Mouse (Mus musculus) stomach, embryonic 14.5 days (tissue): ENCODE data around the gene Vmn1r13. TPM values are rescaled to one million over a fixed set of nuclear protein-coding genes. Genes with fewer than 3 reads are reported as not detected.
"Not testable (repeated sequence)": the region's sequence is repeated elsewhere in the genome, so short reads cannot be mapped to it uniquely, and the experiment has no call there.

Experiments
- ATAC-seq: fragments of 200-750 bp; cut with Nextera tagmentation; 2 replicates; pipeline ENCODE4 v1.8.0; 2017; ENCODE audit warnings: low read depth, moderate TSS enrichment; ENCODE audit not compliant: insufficient number of reproducible peaks, insufficient read depth, low FRiP score
- H3K27ac ChIP-seq: fragments of 300-500 bp; sonication (generic); 2 replicates; pipeline ENCODE4 v1.5.1; 2014; ENCODE audit warnings: mild to moderate bottlenecking, low read length, moderate library complexity, mixed read lengths
- H3K27me3 ChIP-seq: fragments of 300-500 bp; sonication (generic); 2 replicates; pipeline ENCODE4 v1.6.1; 2014; ENCODE audit warnings: low read length, control low read depth, mixed read lengths; ENCODE audit not compliant: control insufficient read depth, insufficient read depth
- H3K36me3 ChIP-seq: fragments of 300-500 bp; sonication (generic); 2 replicates; pipeline ENCODE4 v1.6.1; 2014; ENCODE audit warnings: mild to moderate bottlenecking, control low read depth, low read length, moderate library complexity, mixed read lengths; ENCODE audit not compliant: control insufficient read depth, insufficient read depth
- H3K4me1 ChIP-seq: fragments of 300-500 bp; sonication (generic); 2 replicates; pipeline ENCODE4 v1.6.1; 2014; ENCODE audit warnings: low read length, control low read depth, mixed read lengths; ENCODE audit not compliant: control insufficient read depth, insufficient read depth
- H3K4me2 ChIP-seq: fragments of 300-500 bp; sonication (generic); replicated peaks from 2 replicates; pipeline ENCODE4 v1.6.1; 2014; ENCODE audit warnings: low read depth, low read length, control low read depth
- H3K4me3 ChIP-seq: fragments of 300-500 bp; sonication (generic); 2 replicates; pipeline ENCODE4 v1.5.1; 2014; ENCODE audit warnings: low read depth, low read length, control low read depth
- H3K9ac ChIP-seq: fragments of 300-500 bp; sonication (generic); replicated peaks from 2 replicates; pipeline ENCODE4 v1.6.1; 2014; ENCODE audit warnings: low read depth, mild to moderate bottlenecking, control low read depth, low read length, moderate library complexity, mixed read lengths
- H3K9me3 ChIP-seq: fragments of 300-500 bp; sonication (generic); 2 replicates; pipeline ENCODE4 v1.6.1; 2016; ENCODE audit warnings: low read depth, low read length, control low read depth; ENCODE audit not compliant: control insufficient read depth
- WGBS: fragments of 180-500 bp; shearing (Covaris S2); extraction: QIAGEN DNeasy Blood & Tissue Kit; methylation state at CpG from one replicate; pipeline ENCODE4 v1.1.7; 2014; 5-methylcytosine and 5-hydroxymethylcytosine counted together
- polyA plus RNA-seq: library from polyadenylated mRNA; unstranded; fragments of >200 nt; fragmentation: Nextera tagmentation; extraction: Ambion mirVana; gene quantifications from 2 replicates; pipeline ENCODE4 v1.2.1, GENCODE M21; 2014

Vmn1r13 gene
- not detected in 2 replicates for polyA plus RNA-seq

DNA sequence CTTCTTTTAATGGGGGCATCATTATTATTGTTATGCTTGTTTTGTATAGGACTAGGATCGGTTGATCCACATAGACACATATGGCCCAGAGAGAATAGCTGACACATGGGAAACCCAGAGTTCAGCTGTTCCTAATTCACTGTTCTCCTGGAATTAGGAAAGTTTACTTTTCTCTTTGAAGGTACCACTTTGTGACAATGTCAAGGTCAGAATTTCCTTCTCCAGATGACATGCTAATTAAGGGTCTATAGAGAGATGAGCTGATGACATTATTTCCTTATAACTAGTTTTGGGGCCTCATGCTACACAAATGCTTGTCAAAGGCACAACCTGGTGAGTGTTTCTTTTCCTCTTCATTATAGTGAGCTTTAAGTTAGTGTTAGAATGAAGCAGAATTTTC is at the start of gene Vmn1r13:
TSS of gene Vmn1r13 (plus strand) at position 301 of the 400 bp plus-strand sequence.
- H3K36me3 ChIP-seq, H3K4me3 ChIP-seq: not testable (repeated sequence)
- 83% methylated on average over 1 of the region's 1 CpGs for whole genome bisulfite sequencing

DNA sequence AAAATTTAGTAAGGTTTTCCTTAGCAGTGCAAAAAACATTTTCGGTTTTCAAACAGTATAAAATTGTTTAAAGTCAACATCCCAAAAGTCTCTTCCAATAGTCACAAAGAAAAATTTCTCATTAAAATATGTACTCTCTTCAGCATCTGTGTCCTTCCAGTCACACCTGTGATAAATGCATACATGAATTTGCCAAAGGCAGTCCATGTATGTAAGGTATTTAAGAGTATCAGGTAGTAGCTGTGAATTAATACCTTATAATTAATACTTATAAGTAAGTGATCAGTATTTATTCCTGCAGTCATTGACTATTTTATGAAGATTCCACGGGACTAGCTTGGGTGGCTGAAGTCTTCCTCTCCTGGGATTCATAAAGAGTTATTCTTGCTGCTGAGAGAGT is 46.5 kb upstream of the Vmn1r13 start, which contains the start of gene Vmn1r12:
TSS of gene Vmn1r12 (plus strand) at position 301 of the 400 bp plus-strand sequence.
- 86% methylated on average over 2 of the region's 2 CpGs for WGBS
- Histone ChIP-seq H3K4me1 (no peaks in the 10 kb centered on the region), H3K27me3 (no peaks in the 10 kb centered on the region), H3K9me3 (no peaks in the 10 kb centered on the region), H3K9ac (no peak within 1 kb of the TSS), H3K36me3 (no peaks in the 10 kb centered on the region), H3K4me2 (no peak within 1 kb of the TSS), H3K27ac (no peak within 1 kb of the TSS), H3K4me3 (no peak within 1 kb of the TSS)
- ATAC-seq, result no peak

More for the DNA sequence above, at the start of gene Vmn1r13:
- H3K4me2 ChIP-seq, H3K27me3 ChIP-seq, H3K9ac ChIP-seq, H3K4me1 ChIP-seq, H3K9me3 ChIP-seq, H3K27ac ChIP-seq, ATAC-seq: not testable (repeated sequence)

DNA sequence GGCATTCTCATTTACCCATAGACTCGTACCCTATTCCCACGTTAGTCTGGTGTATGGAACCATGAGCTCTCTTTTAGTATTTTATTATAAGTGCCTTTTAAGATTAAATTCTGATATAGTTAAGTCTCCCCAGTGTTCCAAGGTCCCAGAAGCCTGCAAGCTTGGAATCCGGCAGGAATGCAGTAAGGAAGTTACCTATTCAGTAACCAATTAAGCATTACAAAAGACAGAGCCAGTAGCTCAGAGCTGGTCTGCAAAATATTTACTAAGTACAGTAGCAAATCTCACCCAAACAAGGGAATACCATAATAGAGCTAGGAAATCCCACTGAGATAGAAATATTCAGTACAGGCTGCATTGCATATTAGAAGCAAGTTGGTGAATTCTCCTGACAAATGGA is 13.1 kb upstream of the Vmn1r13 start:
- ATAC-seq, H3K4me1 ChIP-seq, H3K4me2 ChIP-seq, H3K27ac ChIP-seq, H3K36me3 ChIP-seq, H3K27me3 ChIP-seq, H3K4me3 ChIP-seq, H3K9me3 ChIP-seq, H3K9ac ChIP-seq: not testable (repeated sequence)
- WGBS, result 47% methylated on average over 3 of the region's 3 CpGs

DNA sequence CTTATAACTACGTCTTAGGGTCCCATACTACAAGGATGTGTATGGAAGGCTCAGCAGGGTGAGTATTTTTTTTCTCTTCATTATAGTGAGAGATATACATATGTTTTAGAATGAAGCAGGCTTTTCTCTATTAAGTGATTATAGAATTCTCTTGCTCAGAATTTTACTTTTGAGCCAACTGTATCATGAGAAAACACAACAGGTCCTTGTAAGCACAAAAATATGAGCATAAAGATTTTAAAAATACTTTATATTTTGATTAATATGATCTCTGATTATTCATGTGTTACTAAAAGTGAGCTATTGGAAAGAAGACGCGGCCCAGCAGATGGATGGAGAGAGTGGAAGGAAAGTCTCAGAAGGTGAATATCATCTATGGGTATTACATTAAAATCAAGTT is 28.3 kb downstream of the Vmn1r13 start, which contains the start of gene Vmn1r14:
TSS of gene Vmn1r14 (plus strand) at position 301 of the 400 bp plus-strand sequence.
- Histone ChIP-seq H3K9ac (no peak within 1 kb of the TSS), H3K4me2 (no peak within 1 kb of the TSS), H3K9me3 (no peaks in the 10 kb centered on the region), H3K4me1 (no peaks in the 10 kb centered on the region), H3K4me3 (no peak within 1 kb of the TSS), H3K27me3 (no peaks in the 10 kb centered on the region), H3K36me3 (no peaks in the 10 kb centered on the region), H3K27ac (no peak within 1 kb of the TSS)
- no peak for ATAC-seq
- 86% methylated on average over 3 of the region's 3 CpGs for WGBS

DNA sequence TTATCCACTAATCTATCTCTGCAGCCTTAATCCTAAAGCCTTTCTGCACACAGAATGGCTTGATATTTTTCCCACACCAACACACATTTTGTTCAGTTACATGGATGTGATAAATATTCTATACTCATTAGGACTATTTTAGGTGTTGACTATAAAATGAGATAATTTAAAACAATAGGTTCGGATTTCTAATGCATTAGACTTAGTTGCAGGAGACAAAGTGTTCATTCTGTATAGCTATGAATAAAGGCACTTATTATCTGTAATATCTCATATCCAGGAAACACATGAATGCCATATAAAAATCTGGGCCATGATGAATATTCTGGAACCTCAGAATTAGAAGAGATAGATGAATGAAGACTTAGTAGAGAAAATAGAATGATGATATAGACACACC is 54.6 kb downstream of the Vmn1r13 start, which contains the start of gene Vmn1r15:
TSS of gene Vmn1r15 (plus strand) at position 301 of the 400 bp plus-strand sequence.
- 73% methylated on average over 1 of the region's 1 CpGs for WGBS
- Histone ChIP-seq H3K36me3 (no peaks in the 10 kb centered on the region), H3K27me3 (no peaks in the 10 kb centered on the region), H3K9ac (no peak within 1 kb of the TSS), H3K4me3 (no peak within 1 kb of the TSS), H3K27ac (no peak within 1 kb of the TSS), H3K4me1 (no peaks in the 10 kb centered on the region), H3K9me3 (no peaks in the 10 kb centered on the region), H3K4me2 (no peak within 1 kb of the TSS)
- ATAC-seq, result no peak

DNA sequence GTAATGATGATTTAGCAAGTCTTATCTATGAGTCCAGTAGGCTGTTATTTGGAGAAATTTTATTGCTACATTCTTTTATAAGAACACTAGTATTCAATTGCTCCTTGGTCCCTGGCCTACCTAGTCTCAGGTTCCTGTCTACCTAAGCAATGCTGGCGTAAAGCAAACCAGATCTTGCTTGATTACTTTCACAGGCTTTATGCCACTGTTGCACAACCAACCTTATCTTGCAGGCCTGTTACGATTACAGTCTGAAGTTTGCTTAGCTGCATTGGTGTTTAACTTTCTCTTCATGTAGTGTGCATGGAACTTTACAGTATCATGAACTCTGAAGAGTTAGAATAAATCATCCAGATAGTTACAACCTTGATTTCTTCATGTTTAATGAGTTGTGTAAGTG is 57.9 kb downstream of the Vmn1r13 start:
- no peak overlapping the region for H3K4me2 ChIP-seq
- H3K4me1 ChIP-seq, result no peaks in the 10 kb centered on the region
- no peak overlapping the region for H3K27ac ChIP-seq
- no peaks in the 10 kb centered on the region for H3K9me3 ChIP-seq
- H3K27me3 ChIP-seq, result no peaks in the 10 kb centered on the region
- H3K4me3 ChIP-seq, result no peak overlapping the region
- H3K36me3 ChIP-seq, result no peaks in the 10 kb centered on the region
- WGBS, result 74% methylated on average over 2 of the region's 2 CpGs
- ATAC-seq, result peak; percentile 65; the same call in 1 of the 2 replicates
- H3K9ac ChIP-seq, result no peak overlapping the region

Other genes starting within 250 kb of the Vmn1r13 start
- not detected in 2 replicates for gene Vmn1r5, start 233.0 kb upstream of the Vmn1r13 start, polyA plus RNA-seq
- not detected in 2 replicates for gene Vmn1r6, start 206.0 kb upstream of the Vmn1r13 start, polyA plus RNA-seq
- gene Vmn1r7, start 178.0 kb upstream of the Vmn1r13 start, polyA plus RNA-seq, result not detected in 2 replicates
- not detected in 2 replicates for gene Vmn1r8, start 171.0 kb upstream of the Vmn1r13 start, polyA plus RNA-seq
- gene Vmn1r9, start 136.5 kb upstream of the Vmn1r13 start, polyA plus RNA-seq, result not detected in 2 replicates
- not detected in 2 replicates for gene Vmn1r10, start 93.8 kb upstream of the Vmn1r13 start, polyA plus RNA-seq
- not detected in 2 replicates for gene Vmn1r11, start 69.8 kb upstream of the Vmn1r13 start, polyA plus RNA-seq
- not detected in 2 replicates for gene Vmn1r12, start 46.4 kb upstream of the Vmn1r13 start, polyA plus RNA-seq
- not detected in 2 replicates for gene Vmn1r14, start 28.4 kb downstream of the Vmn1r13 start, polyA plus RNA-seq
- gene Vmn1r15, start 54.7 kb downstream of the Vmn1r13 start, polyA plus RNA-seq, result not detected in 2 replicates
- not detected in 2 replicates for gene Vmn1r16, start 126.2 kb downstream of the Vmn1r13 start, polyA plus RNA-seq
- gene Vmn1r17, start 160.4 kb downstream of the Vmn1r13 start, polyA plus RNA-seq, result not detected in 2 replicates
- not detected in 2 replicates for gene Vmn1r18, start 192.5 kb downstream of the Vmn1r13 start, polyA plus RNA-seq
- not detected in 2 replicates for gene Vmn1r19, start 200.5 kb downstream of the Vmn1r13 start, polyA plus RNA-seq
- gene Vmn1r20, start 225.6 kb downstream of the Vmn1r13 start, polyA plus RNA-seq, result not detected in 2 replicates